Mouse (Mus musculus): ENCODE measurements at regions not wholly inside any gene's neighbourhood (a gene's known extent, or its start where the extent isn't known, plus 50 kb on each side); places are given as distances from the start of the nearest gene placed in this dataset.
"Not testable (repeated sequence)": the region's sequence is repeated elsewhere in the genome, so short reads cannot be mapped to it uniquely, and the experiment has no call there.

DNA sequence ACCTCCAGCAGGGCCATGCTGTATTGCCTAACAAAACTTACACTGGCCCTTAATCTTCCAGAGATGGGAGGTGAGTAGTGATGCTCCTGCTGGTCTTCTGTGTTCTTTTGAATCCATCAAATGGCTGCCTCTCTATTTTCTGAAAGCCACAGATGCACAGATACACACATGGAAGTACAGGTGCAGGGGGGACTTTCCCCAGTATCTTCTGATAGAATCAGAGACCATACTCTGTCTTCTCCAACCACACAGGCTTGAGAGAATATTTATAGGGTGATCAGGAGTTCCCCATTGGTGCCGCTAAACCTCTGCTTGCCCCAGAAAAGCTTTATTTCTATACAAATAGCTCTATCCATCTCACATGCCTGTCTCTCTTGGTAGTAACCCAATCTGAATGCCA, 133.5 kb upstream of the Tbl1xr1 start:
- DNase-seq = peak; percentile 33 to 41

DNA sequence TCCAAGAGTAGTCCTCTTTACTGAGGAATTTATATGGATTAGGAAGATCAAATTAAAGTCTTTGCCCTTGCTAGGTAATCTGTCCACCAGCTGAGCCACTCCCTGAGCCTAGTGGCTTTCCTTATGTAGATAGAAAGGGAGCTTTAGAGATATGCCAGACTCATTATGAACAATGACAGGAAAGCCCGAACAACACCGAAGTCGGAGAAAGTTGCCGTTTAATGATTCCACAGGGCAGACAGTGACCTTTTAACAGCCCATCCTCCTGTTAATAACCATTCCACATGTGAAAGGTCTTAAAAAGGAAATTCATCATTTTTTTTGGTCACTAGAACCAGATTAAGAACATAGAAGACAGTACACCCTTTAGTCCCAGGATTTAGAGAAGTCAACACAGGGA, 130.7 kb upstream of the Tbl1xr1 start:
- DNase-seq = no peak

DNA sequence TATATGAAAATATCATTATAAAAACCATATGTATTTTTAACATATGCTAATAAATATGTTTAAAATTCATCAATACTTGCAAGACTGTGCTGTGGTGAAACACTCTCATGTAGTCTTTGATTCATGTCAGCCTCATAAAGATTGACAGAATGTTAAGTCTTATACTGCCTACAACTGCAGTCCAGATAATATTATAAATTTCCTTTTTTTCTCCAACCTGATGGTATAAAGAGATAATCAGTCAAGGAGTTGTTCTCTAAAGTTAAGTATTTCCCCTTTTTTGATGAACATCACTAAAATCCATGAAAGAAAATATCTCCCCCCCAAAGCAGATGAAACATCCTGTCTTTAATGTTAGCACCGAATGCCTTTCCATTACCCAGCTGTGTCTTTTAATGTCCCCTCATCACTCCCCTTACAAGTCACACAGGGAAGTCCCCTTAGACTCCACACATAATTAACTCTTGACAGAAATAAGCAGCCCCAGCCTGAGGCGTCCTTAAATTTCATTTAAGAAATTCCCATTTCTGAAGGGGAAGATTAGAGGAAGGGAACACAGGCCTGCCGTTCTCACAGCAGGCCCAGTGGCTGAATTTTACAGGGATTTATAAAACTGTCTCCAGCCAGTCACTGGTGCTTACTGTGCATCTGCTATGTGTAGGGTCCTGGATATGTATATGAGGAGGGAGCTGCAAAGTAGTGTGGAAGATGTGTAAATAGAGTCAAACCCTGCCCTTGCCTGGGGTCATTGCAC, 129.0 kb upstream of the Tbl1xr1 start:
- no peak for DNase-seq

DNA sequence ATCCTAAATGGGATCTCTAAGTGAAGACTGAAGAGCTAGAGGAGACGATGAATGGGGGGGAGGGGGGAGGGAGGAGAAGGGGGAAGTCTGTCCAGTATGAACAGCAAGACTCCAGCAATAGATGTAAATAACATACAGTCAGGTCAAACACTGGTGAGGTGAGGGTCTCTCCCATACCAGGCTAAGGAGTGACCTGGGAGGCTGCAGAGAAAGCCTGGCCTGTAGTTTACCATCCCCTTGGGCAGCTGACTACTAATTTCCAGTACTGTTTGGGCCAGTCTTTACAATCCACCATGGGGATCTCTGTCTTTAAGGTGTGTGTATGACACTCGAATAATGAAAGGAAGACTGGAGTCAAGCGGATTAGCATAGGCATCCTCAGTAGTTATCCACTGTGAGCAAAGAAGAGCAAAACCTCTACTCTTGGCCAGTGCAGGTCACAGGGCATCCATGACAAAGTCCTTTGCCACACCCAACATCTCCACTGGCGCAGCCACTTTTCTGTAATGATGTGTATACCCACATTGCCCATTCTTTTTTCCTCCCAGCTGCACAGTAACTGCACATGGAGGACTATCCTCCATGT, 128.3 kb upstream of the Tbl1xr1 start:
- DNase-seq = no peak

DNA sequence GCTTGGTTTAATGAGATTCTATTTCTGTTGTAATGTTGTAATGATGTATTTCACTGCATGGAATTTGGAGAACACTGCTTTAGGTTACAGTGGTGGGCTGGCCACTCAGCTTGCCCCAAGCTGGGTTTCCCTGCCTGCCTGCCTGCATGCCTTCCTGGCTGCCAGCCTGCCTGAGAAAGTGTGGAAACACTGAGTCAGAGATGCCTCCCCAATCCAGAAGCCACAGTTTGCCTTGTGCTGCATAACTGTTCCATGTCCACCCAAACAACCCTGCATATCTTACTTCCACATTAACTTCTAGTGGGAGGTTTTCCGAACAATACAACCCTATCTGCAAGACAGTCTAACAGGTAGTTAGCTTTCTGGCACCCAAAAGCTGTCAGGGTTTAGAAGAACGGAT, 127.0 kb upstream of the Tbl1xr1 start:
- no peak for DNase-seq

DNA sequence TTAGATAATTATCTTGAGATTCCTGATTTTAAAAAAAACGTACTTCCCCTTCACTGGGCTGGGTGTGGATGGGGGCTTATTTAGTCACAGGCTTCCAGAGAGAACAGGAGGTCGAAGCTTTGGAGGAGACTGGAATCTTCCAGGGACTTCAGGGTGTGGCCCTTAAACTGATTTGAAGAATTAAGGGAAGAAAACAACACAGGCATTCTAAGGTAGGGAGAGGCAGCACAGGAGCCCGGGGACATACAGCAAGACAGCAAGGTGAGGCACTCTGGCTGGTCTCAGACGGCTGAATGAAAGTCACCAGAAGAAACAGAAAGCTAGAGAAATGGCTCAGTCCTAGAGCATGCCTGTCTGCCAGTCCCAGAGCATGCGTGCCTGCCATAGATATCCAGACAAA, 125.9 kb upstream of the Tbl1xr1 start:
- no peak for DNase-seq

DNA sequence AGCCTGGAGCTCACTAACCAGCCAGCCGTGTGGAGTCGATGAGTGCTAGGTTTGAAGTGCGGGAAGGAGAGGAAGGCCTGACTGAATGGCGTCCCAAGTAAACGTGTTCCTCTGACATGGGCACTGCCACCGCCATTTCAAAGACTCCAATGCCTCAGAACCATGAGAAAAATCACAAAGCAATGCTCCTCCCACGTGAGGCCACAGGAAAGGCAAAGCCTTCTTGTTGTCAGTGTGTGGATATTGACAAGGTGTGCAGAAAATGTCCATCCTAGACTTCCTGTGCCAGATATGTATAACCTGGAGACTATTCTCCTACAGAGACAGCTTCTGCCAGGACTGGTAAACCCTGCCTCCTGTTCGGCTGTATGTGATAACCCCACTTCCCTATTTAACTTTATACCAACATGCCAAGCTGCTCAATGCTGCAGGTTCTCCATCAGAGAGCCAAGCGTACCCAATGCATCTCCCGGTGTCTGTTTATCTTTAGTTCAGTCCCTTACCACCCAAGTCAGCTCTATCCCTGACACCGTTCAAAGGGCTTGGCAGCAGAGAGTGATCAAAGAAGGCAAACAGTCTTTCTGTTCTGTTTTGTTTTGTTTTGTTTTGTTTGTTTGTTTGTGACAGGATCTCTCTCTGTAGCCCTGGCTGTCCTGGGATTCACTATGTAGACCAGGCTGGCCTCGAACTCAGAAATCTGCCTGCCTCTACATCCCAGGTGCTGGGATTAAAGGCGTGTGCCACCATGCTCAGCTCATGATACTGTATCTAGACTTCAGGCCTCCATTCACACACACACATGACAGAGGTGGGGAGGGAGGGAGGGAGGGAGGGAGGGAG, 124.8 kb upstream of the Tbl1xr1 start:
- peak in 1 of 2 experiments; percentile 32 for DNase-seq

DNA sequence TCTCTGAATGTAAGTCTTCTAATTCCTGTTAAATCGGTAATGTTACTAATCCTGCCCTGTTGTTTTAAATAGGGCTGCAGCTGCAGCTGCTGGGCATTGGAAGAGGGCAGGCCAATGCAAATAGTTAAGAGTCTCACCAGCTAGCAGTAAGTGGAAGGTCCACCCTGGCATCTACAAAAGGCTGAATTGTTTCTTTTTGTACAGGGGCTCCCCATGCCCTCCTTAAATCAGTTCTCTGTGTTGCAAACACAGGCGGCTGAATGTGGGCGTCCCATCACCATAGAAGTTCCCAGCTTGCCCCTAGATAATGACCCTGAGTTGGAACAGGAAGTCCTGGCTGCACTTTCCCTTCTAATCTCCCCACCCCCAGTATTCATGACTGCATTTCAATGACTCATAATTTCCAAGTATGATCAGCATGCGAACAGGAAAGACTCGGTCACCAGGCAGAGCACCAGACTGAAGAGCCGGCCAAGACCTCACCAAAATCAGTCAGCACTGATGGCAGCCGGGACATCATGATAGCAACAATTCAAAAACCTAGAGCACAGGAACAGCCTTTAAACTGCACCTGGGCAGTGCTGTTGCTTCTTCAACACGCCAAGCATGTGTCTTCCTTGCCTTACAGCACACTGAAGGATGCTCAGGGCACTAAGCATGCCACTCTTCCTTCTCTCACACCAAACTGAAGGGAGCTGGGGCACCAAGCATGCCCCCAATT, 123.6 kb upstream of the Tbl1xr1 start:
- peak; percentile 71 to 74 for DNase-seq

DNA sequence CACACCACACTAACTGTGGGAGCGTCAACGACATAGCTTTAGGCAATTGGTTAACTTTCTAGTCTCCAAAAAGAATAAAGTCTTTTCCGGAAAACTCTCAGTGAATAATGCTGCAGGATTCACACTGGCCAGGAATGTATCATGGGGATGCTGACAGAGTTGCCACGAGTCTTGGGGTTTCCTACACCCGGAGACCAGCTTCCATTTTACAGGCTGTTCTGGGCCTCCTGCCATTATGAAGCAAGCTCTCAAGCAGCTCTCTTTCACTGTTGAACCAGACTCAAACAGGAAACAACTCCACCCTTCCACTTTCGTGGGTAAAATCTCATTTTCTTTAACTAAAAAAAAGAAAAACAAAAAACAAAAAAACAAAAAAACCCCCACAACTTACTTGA, 123.0 kb upstream of the Tbl1xr1 start:
- DNase-seq = peak in 1 of 2 experiments; percentile 46

DNA sequence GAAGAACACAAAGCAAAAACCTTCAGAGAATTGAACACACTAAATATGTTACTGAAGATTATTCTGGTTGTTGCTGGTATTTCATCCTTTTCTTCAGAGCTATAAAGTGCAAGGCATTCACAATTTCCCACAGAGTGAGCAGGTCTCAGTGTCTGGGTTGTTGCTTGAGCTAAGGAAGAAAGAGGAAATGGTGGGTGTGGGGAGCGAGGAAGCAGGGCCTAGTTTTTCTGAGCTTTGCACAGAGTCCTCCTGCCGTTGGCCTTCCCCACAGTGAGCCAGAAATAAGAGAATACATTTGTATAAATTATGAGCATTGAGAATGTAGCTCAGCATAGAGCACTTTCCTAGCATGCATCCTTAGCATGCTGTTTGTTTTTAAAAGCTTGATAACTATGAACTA, 120.8 kb upstream of the Tbl1xr1 start:
- DNase-seq = peak in 1 of 2 experiments; percentile 42

DNA sequence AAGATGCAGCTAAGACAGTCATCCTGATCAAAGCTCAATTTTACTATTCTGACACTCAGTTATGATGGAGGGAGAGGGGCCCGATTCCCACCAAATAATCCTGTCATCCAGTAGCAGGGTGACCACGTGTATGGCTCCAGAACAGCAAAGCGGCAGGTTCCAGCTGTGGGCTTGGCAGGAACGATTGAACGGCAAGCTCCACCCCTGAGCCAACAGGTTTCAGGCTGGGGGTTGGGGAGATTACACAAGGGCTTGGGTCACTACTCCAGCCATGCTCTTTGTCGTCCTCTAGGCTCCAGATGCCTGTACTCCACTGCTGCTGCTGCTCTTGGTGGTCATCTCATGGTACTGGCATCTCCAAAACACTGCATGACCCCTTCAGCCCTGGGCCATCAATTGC, 119.3 kb upstream of the Tbl1xr1 start:
- not testable (repeated sequence) for DNase-seq

DNA sequence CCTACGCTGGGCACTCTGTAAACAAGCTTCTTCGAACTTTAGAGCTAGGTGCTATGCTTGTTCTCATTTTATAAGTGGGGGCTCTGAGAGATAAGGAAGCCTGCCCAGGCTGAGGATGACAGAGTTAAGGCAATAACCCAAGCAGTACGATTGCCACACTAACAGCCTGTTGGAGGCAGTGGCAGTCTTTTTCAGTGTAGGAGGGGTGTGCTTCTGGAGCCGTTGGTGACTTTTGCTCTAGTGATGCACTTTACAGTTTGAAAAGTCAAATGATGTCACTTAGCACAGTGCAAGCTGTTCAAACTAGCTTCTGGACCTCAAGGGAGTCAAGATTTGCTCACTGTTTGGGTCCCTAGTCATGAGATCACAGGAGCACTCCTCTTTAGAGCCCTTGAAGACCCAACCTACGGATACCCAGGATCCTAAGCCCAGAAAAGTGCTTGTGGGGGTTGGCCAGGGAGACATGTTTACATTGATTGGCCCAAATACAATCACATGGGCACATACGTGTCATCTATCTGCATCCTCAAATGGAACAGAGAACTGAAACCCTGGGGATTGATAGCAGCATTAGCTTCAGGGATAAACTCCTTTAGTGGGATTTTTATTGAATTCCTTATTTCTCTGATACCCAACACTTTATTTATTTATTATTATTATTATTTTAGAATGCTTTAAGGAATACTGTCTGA, 117.7 kb upstream of the Tbl1xr1 start:
- no peak for DNase-seq

DNA sequence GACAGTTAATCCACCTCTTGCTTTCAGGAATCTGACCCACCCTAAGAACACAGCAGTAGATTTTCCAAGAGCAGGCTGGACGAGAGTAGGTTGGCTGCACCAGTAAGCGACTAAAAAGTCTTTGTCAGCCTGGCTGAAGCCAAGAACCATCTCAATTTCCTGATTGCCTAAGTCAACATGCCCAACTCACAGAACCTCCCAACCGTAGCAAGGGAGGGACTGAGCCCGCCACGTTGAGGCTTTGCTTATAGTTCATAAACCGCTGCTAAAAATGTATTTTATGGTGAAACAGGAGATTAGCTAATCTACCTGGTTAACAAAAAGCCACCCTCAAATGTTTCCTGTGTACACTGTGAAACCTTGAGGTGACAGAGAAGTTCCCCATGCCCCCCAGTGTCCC, 115.4 kb upstream of the Tbl1xr1 start:
- DNase-seq = peak; percentile 49 to 56

DNA sequence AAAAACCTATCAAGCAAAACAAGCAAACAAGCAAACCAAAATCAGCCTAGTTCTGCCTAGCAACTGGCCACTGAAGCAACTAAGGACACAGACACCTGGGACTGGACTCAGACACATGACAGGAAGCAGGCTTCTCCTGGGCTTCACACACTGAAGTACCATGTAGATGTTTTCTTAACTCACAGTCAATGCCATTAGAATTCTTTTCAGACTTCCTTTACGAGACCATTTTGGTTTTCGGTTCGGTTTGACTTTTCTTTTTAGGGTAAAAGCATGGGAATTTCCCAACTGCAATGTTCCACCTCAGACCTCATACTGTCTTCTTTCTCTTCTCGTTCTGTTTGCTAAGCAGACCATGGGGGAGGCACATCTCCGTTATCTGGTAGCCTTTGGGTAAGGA, 114.7 kb upstream of the Tbl1xr1 start:
- peak; percentile 45 to 50 for DNase-seq

DNA sequence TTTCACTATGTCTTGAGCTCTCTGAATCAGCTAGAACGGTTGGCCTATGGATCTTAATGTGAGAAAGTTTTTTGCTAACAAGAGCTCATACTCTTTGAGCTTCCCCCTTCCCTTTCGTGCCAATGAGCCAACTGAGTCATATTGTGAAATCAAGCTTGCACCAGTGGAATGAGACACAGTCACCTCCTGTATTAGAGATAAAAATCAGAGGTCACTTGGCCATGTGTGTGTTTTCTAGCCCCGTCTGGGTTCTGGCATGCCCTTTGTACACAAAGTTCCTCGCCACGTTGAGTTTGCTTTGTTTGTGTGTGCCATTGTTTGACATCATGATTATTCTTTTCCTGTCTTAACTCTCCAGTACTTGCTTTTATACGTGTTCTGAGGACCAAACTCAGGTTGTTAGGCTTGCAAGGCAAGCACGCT, 114.1 kb upstream of the Tbl1xr1 start:
- DNase-seq = no peak

DNA sequence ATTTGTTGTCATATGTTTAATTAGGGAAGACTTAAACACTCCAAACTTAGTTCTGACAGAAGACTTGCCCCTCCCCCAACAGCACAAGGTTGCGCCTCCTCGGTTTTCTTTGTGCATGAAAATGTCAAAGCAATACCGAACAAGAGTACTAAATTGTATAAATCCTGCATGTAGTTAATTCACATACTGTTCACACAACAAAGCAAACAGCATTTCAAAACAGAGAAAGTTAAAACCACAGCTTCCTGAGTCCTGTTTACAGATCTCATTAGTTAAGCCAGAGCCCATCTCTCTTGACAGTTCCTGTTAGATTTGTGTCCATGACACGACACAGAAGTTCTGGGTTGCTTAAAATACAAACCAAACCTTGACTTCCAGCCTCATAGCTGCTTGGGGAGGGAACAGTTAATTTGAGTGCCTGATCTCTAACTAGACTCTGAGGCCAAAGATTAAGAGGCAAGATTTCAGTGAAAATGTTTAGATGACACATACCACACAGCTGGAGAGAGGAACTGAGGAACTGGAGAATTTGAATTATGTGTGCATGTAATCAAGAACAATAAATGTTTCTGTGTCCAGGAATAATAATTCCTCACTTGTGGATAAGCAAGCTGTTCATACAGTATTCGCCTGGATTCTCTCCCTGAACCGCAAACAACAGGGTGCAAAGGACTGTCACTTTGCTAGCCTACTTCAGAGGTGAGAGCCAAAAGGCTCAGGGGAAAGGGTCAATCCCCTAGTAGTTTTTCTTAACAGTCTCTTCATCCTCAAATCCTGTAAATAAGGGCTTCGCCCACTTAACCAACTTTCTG, 113.3 kb upstream of the Tbl1xr1 start:
- no peak for DNase-seq

DNA sequence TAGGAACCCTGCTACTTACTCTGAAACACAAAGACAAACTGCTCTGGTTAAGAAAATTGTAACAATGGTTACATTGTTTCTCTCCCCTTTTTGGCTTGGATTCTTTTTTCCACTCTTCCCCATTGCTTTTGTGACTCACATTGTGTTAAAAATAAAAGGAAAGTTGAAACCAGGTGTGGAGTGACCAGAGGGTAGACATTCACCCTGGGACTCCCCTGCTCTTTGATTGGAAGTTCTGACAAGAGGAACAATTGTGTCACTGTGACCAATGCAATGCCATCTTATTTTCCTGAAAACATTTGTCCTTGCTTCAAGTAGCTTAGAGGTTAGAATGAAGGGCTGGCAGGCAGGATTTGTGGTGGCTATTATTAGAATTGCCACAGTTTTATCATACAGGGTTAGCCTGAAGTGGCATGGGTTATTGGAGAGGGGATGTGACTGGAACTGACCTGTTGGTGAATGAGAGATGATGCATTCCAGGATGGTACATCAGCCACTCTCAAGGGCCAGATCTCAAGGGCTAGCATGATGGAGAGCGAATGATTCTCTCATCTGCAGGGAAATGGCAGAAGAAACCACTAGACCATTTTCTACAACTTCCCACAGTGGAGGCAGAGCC, 112.6 kb upstream of the Tbl1xr1 start:
- DNase-seq = no peak

DNA sequence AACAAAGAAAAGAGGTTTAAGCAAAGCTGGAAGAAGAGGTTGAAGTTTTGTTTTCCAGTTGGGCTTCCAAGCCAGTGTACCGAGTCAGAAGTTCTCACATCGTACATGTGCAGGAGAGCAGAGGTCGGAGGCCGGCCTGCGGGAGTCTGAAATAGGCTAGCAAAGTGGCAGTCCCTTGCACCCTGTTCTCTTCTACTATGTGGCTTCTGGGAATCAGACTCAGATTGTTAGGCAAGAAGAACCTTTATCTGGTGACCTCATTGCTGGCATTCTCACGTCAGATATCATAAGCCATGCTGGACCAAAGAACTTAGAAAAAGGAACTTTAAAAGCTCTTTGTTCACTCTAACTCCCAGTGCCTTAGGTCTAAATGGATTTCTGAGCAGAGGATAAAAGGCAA, 112.0 kb upstream of the Tbl1xr1 start:
- DNase-seq = no peak

DNA sequence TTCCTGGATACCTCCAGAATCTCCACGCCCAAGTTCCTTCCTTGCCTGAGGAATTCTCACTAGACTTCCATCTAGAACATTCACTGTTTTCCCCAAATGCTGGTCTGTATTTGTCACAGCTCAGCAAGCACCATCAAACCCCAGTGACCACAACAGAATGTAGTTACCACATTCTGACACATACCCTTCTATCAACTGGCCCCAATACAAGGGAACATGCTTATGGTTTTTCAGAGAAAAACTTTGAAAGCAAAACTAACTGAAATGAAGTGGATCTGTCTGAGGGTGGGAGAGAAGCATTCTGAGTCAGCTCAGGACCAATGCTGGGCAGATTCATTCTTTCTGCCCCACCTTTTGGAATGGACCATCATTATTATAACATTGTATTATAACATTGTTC, 110.9 kb upstream of the Tbl1xr1 start:
- no peak for DNase-seq

DNA sequence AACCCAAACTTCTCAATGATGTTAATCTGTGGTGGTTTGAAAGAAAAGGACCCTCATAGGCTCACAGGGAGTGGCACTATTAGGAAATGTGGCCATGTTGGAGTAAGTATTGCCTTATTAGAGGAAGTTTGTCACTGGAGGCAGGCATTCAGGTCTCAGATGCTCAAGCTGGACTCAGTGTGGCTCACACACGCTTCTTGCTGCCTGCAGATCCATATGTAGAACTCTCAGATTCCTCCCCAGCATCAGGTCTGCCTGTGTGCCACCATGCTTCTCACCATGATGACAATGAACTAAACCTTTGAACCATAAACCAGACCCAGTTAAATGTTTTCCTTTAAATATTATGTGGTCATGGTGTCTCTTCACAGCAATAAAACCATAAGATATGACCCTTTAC, 104.7 kb upstream of the Tbl1xr1 start:
- DNase-seq = no peak

DNA sequence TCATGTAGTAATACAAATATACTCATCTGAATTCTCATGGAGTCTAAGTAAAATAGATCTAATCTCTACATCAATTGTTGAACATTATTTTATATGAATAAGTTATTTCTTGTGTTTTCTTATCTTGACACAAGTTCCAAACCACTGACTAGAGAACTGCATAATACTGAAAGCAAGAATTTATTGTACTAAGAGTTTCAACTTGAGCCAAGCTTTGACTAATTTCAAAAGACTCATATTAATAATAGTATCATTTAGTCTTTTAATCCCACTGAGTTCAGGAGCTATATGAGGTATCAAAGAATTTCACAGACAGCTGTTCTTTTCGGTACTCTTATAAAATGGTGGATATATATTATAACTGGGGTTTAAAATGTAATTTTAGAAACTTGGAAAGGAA, 103.3 kb upstream of the Tbl1xr1 start:
- DNase-seq = no peak

All from B cell, adult 2 months (primary cell).